Mouse (Mus musculus) spleen, embryonic (tissue): ENCODE data around the gene Slc25a31.

Experiments
- CTCF ChIA-PET: fragments of 350-600 bp; sonication (Branson Sonifier 250); formaldehyde crosslinking; loops from one replicate; lab custom pipeline; 2022; lab: Charles Lee

Slc25a31 gene

GRCm38 (mm10) chr3:40708655-40709054 lies at the start of gene Slc25a31:
Gene Slc25a31 (plus strand): TSS chr3:40708855.
- CTCF ChIA-PET = no interaction called here

- CTCF ChIA-PET = no interaction called here
Measured at GRCm38 (mm10) chr3:40660231-40660630, 48.4 kb upstream of the Slc25a31 start.

- CTCF ChIA-PET = no interaction called here
Measured at GRCm38 (mm10) chr3:40666109-40666508, 42.5 kb upstream of the Slc25a31 start.

GRCm38 (mm10) chr3:40666861-40667719 lies 41.6 kb upstream of the Slc25a31 start:
- CTCF ChIA-PET = no interaction called here

- CTCF ChIA-PET = interaction anchor here (0.6 kb wide), 1 partner anchor 39 kb away, joined by 4 read pairs; no protein-coding TSS in a partner anchor
Measured at GRCm38 (mm10) chr3:40668889-40669288, 39.8 kb upstream of the Slc25a31 start.

- CTCF ChIA-PET = no interaction called here
Measured at GRCm38 (mm10) chr3:40669395-40669794, 39.3 kb upstream of the Slc25a31 start.

- CTCF ChIA-PET = no interaction called here
Measured at GRCm38 (mm10) chr3:40673515-40673914, 35.1 kb upstream of the Slc25a31 start.

GRCm38 (mm10) chr3:40674873-40675405 lies 33.7 kb upstream of the Slc25a31 start:
- CTCF ChIA-PET = no interaction called here

- CTCF ChIA-PET = no interaction called here
Measured at GRCm38 (mm10) chr3:40678856-40679255, 29.8 kb upstream of the Slc25a31 start.

GRCm38 (mm10) chr3:40682404-40682803 lies 26.3 kb upstream of the Slc25a31 start:
- CTCF ChIA-PET = no interaction called here

GRCm38 (mm10) chr3:40683171-40683570 lies 25.5 kb upstream of the Slc25a31 start:
- CTCF ChIA-PET = no interaction called here

- CTCF ChIA-PET = no interaction called here
Measured at GRCm38 (mm10) chr3:40685855-40686515, 22.7 kb upstream of the Slc25a31 start.

GRCm38 (mm10) chr3:40686836-40687235 lies 21.8 kb upstream of the Slc25a31 start:
- CTCF ChIA-PET = no interaction called here

GRCm38 (mm10) chr3:40687588-40687987 lies 21.1 kb upstream of the Slc25a31 start:
- CTCF ChIA-PET = no interaction called here

- CTCF ChIA-PET = no interaction called here
Measured at GRCm38 (mm10) chr3:40691566-40691965, 17.1 kb upstream of the Slc25a31 start.

- CTCF ChIA-PET = no interaction called here
Measured at GRCm38 (mm10) chr3:40693435-40693834, 15.2 kb upstream of the Slc25a31 start.

GRCm38 (mm10) chr3:40693960-40694359 lies 14.7 kb upstream of the Slc25a31 start:
- CTCF ChIA-PET = no interaction called here

GRCm38 (mm10) chr3:40694438-40694837 lies 14.2 kb upstream of the Slc25a31 start:
- CTCF ChIA-PET = interaction anchor here (0.6 kb wide), 1 partner anchor 185 kb away, joined by 4 read pairs; no protein-coding TSS in a partner anchor

GRCm38 (mm10) chr3:40695162-40695561 lies 13.5 kb upstream of the Slc25a31 start:
- CTCF ChIA-PET = no interaction called here

GRCm38 (mm10) chr3:40698834-40699233 lies 9.8 kb upstream of the Slc25a31 start:
- CTCF ChIA-PET = no interaction called here

- CTCF ChIA-PET = no interaction called here
Measured at GRCm38 (mm10) chr3:40704816-40705430, 3.7 kb upstream of the Slc25a31 start.

- CTCF ChIA-PET = no interaction called here
Measured at GRCm38 (mm10) chr3:40716056-40716455, 7.4 kb downstream of the Slc25a31 start.
